7 mouse cellular contexts compared by ENCODE assay signal in genomic region chr12:20228321-20228999, GRCm38 (mm10).
A peak's percentile ranks its signal among the peaks of the same experiment; 100 is the strongest.
DNase-seq lines count a peak whose midpoint lies in the region; ATAC-seq and TF ChIP-seq lines count a peak whose summit lies in the region.
"Not testable (repeated sequence)": the region's sequence is repeated elsewhere in the genome, so short reads cannot be mapped to it uniquely, and the experiment has no call there.

No protein-coding gene starts in this region.

- not testable (repeated sequence) for TF ChIP-seq CTCF in brain, embryonic 14.5 days (IDR thresholded peaks at IDR 0.05; ENCODE audit: borderline replicate concordance, extremely low read depth, insufficient read depth, insufficient read length); forebrain, postnatal 0 days (IDR thresholded peaks at IDR 0.05; ENCODE audit: low read depth)

- H3K4me3 ChIP-seq in forebrain, postnatal 0 days (ENCODE audit: low read depth, low read length); hindbrain, embryonic 14.5 days (replicated peaks; ENCODE audit: low read length); kidney, embryonic 16.5 days (ENCODE audit: low read length); liver, embryonic 11.5 days (ENCODE audit: low read depth, low read length); midbrain, embryonic 13.5 days (replicated peaks); stomach, embryonic 14.5 days (ENCODE audit: low read depth, low read length): not testable (repeated sequence)

- H3K36me3 ChIP-seq in forebrain, postnatal 0 days (ENCODE audit: insufficient read depth); hindbrain, embryonic 14.5 days (replicated peaks; ENCODE audit: control insufficient read depth, insufficient read depth); stomach, embryonic 14.5 days (ENCODE audit: control insufficient read depth, insufficient read depth, low read length): not testable (repeated sequence)
- peaks cover 28% of the 10 kb centered on the region for H3K36me3 ChIP-seq in kidney, embryonic 16.5 days (ENCODE audit: insufficient read depth, low read length)
- peaks cover 19% of the 10 kb centered on the region for H3K36me3 ChIP-seq in liver, embryonic 11.5 days (ENCODE audit: control insufficient read depth, insufficient read depth, low read length)
- peaks cover 19% of the 10 kb centered on the region; the same call in 1 of the 2 replicates for H3K36me3 ChIP-seq in midbrain, embryonic 13.5 days

- 71% methylated on average over 21 of the region's 21 CpGs for WGBS in forebrain, postnatal 0 days
- 71% methylated on average over 21 of the region's 21 CpGs for WGBS in hindbrain, embryonic 14.5 days
- WGBS in kidney, embryonic 16.5 days, result 73% methylated on average over 21 of the region's 21 CpGs
- WGBS in liver, embryonic 11.5 days, result 71% methylated on average over 21 of the region's 21 CpGs
- 65% methylated on average over 21 of the region's 21 CpGs for whole genome bisulfite sequencing in midbrain, embryonic 13.5 days
- 74% methylated on average over 21 of the region's 21 CpGs for WGBS in stomach, embryonic 14.5 days

- not testable (repeated sequence) for H3K4me1 ChIP-seq in forebrain, postnatal 0 days (ENCODE audit: insufficient read depth); hindbrain, embryonic 14.5 days (replicated peaks; ENCODE audit: control insufficient read depth, insufficient read depth, low read length); kidney, embryonic 16.5 days (ENCODE audit: insufficient read depth, low read length); liver, embryonic 11.5 days (replicated peaks; ENCODE audit: control insufficient read depth, insufficient read depth, low read length); midbrain, embryonic 13.5 days (replicated peaks); stomach, embryonic 14.5 days (ENCODE audit: control insufficient read depth, insufficient read depth, low read length)

- not testable (repeated sequence) for H3K27ac ChIP-seq in forebrain, postnatal 0 days (ENCODE audit: low read depth, low read length); hindbrain, embryonic 14.5 days; kidney, embryonic 16.5 days (ENCODE audit: low read length); liver, embryonic 11.5 days (ENCODE audit: low read depth, low read length); midbrain, embryonic 13.5 days; stomach, embryonic 14.5 days (ENCODE audit: low read length)

- ATAC-seq in forebrain, postnatal 0 days, result 0 out of 2 replicates have a peak, but pooled peaks have one; percentile 10
- ATAC-seq in hindbrain, embryonic 14.5 days (ENCODE audit: low FRiP score), result 0 out of 2 replicates have a peak, but pooled peaks have one; percentile 7
- ATAC-seq in kidney, embryonic 16.5 days (ENCODE audit: low FRiP score, low TSS enrichment), result 0 out of 2 replicates have a peak, but pooled peaks have one; percentile 7
- ATAC-seq in liver, embryonic 11.5 days (replicated peaks; ENCODE audit: low FRiP score), result peak; percentile 8; the same call in 1 of the 2 replicates
- ATAC-seq in midbrain, embryonic 13.5 days, result peak; percentile 46; the same call in 1 of the 2 replicates
- ATAC-seq in stomach, embryonic 14.5 days (ENCODE audit: insufficient number of reproducible peaks, insufficient read depth, low FRiP score, low read depth), result peak; percentile 14

- not testable (repeated sequence) for TF ChIP-seq POLR2A in brain, embryonic 14.5 days (IDR thresholded peaks at IDR 0.05; ENCODE audit: borderline replicate concordance, extremely low read depth, insufficient read depth, insufficient read length, poor library complexity, severe bottlenecking)

- not testable (repeated sequence) for H3K27me3 ChIP-seq in forebrain, postnatal 0 days (ENCODE audit: insufficient read depth, low read length); hindbrain, embryonic 14.5 days (ENCODE audit: control insufficient read depth, insufficient read depth, low read length); kidney, embryonic 16.5 days (ENCODE audit: insufficient read depth, low read length); liver, embryonic 11.5 days (replicated peaks; ENCODE audit: control insufficient read depth, insufficient read depth, low read length); midbrain, embryonic 13.5 days; stomach, embryonic 14.5 days (ENCODE audit: control insufficient read depth, insufficient read depth, low read length)

- peak; percentile 2 for DNase-seq in brain, embryonic 14.5 days (ENCODE audit: low read depth)
- not testable (repeated sequence) for DNase-seq in forebrain, postnatal 0 days; hindbrain, embryonic 14.5 days (ENCODE audit: low spot score)
- peak; percentile 34 for DNase-seq in liver, embryonic 11.5 days (ENCODE audit: low spot score)

- not testable (repeated sequence) for H3K4me2 ChIP-seq in forebrain, postnatal 0 days (ENCODE audit: low read depth); hindbrain, embryonic 14.5 days (replicated peaks); kidney, embryonic 16.5 days (replicated peaks; ENCODE audit: low read depth, low read length); liver, embryonic 11.5 days; midbrain, embryonic 13.5 days (replicated peaks); stomach, embryonic 14.5 days (replicated peaks; ENCODE audit: low read depth, low read length)

- H3K9me3 ChIP-seq in forebrain, postnatal 0 days (ENCODE audit: low read length), result peaks cover 69% of the 10 kb centered on the region
- H3K9me3 ChIP-seq in hindbrain, embryonic 14.5 days (ENCODE audit: control insufficient read depth, low read length), result peaks cover 70% of the 10 kb centered on the region
- peaks cover 78% of the 10 kb centered on the region for H3K9me3 ChIP-seq in kidney, embryonic 16.5 days (ENCODE audit: low read length)
- peaks cover 70% of the 10 kb centered on the region for H3K9me3 ChIP-seq in liver, embryonic 11.5 days (ENCODE audit: control insufficient read depth, low read length)
- peaks cover 77% of the 10 kb centered on the region for H3K9me3 ChIP-seq in midbrain, embryonic 13.5 days
- peaks cover 71% of the 10 kb centered on the region for H3K9me3 ChIP-seq in stomach, embryonic 14.5 days (ENCODE audit: control insufficient read depth, low read depth, low read length)

- not testable (repeated sequence) for H3K9ac ChIP-seq in forebrain, postnatal 0 days; hindbrain, embryonic 14.5 days; kidney, embryonic 16.5 days (replicated peaks; ENCODE audit: low read length); liver, embryonic 11.5 days (ENCODE audit: low read depth, low read length); midbrain, embryonic 13.5 days (replicated peaks); stomach, embryonic 14.5 days (replicated peaks; ENCODE audit: low read depth, low read length)
